Mouse (Mus musculus) frontal cortex, postnatal 25 days (tissue): ENCODE data around the gene Ppp3ca.

Experiments used
- DNase-seq, 2 experiments: peaks; one replicate each; pipeline ENCODE4 v3.0.0; 2022; ENCODE audit warnings: low spot score in 2 of 2

Gene Ppp3ca

DNA sequence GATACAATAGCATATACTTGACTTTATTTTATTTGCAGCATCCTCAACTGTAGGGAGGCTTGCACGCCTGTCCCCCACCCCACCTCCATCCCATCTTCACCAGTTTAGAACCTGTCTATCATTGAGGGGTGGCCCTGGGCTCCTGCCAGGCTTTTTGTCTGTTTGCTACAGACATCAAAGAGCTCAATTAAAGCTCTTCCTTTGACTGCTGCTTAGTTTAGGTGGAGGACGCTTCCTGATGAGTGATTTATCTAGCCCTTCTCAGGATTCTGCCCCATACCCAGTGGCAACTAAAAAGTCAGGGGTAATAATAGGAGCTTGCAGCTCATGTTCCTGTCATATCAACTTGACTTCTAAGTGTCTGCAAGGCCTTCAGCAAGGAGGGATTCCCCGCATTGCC, 239.6 kb downstream of the Ppp3ca start:
- DNase-seq: no peak

DNA sequence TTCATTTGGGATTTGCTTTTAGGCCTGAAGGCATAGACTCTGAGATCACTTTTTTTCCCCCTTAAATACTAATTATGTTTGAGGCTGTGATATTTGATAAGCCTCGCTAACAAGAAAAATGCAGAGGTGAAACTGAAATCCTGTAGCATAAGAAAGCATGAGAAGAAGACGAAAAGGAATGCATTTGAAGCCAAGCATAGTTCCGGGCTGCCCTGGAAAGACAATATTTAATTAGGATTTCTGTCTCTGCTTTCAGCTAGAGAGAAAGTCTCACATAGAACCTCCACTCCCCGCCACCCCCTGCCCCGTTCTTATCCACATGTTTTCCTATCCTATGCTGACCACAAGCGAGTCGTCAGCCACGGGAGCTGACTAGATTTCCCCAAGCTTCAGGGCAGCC, 241.4 kb downstream of the Ppp3ca start:
- no peak for DNase-seq

- no peak for DNase-seq
These were observed 247.2 kb downstream of the Ppp3ca start for GRCm38 (mm10) chr3:136917080-136917479.

DNA sequence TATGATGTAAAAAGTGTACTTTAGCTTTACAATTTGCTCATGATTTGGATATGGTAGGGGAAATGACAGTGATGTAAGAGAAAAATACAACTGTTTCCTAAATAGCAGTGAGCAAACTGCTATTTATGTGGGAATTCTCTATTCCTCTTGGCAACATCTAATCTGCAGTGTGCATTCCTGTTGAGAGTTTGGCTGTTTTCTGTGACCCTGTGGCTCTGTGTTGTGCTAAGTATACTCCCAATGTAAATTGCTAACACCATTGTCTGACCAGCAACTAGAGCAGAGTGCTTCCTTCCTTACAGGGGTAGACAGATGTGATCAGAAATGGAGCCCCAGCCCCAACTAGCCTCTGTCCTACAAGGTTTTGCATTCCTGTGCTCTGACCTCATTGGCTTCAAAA, 263.1 kb downstream of the Ppp3ca start:
- DNase-seq: no peak

GRCm38 (mm10) chr3:136940733-136941601, 271.0 kb downstream of the Ppp3ca start:
- DNase-seq: no peak

DNA sequence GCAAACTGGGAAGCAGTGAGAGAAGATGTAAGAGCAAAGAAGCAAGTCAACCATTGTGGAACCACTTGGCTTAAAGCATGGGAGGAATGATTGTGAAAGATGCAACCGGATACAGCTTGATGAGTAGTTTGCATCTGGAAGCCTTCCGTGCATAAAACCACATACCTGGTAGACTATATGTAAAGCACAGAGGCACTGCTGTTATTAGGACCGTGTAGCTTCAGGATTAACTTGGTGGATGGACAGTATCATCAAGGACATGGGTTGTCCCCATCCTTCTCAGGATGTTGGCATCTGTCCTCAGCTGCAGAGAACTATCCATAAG, 271.6 kb downstream of the Ppp3ca start:
- no peak for DNase-seq

GRCm38 (mm10) chr3:136945550-136945949, 275.6 kb downstream of the Ppp3ca start:
- DNase-seq: no peak

DNA sequence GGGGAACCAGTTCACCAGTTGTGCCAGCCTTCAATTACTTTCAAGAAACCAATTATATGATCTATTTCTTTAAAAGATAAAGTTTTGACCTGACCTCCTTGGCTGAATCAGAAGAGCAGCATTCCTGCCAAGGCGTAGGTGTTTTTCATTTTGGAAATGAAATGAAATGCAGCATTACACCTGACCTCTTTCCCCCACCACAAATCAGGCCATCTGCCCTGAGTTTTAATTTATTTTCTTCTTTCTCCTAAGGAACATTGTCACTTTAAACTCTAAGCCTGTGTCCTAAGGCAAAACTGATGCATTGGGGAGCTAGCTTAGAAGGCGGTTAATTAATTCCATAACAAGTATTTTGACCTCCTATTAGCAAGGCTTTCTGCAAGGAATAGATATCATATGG, 276.7 kb downstream of the Ppp3ca start:
- no peak for DNase-seq

DNA sequence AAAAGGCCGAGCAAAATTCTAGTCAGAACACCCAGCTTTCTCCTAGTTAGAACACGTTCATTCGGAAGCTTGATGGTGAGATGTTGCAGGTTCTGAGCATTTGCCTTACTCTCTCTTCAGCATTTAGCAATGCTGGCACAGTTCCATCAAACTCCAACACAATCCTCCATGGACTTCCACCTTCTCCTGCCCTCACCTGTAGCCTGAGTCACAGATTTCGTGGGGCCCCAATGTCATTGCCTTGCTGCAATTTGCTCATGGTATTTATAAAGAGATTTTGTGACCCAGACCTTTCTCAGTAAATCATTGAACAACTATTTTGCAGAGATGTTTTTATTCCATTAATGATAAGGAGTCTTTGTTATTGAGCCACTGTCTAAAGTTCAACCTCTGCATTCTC, 278.2 kb downstream of the Ppp3ca start:
- DNase-seq: no peak

- no peak for DNase-seq
These were observed 281.9 kb downstream of the Ppp3ca start for GRCm38 (mm10) chr3:136951792-136952191.

GRCm38 (mm10) chr3:136952822-136953221, 282.9 kb downstream of the Ppp3ca start:
- DNase-seq: no peak

DNA sequence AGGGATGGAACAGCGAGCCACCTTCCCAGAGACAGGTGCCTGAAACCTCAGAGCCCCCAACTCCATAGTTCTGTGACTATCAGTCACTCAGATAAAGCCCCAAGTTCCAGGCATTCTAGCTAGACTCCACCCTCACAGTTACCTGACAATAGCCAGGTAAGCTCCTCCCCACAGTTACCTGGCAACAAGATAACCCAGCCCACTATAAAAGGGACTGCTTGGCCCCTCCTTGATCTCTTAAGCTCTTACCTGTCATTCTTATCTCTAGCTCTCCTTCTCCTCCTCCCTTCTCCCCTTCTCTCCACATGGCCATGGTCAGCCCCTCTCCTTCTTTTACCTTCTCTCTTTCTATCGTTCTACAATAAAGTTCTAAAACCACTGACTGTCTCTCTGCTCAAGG, 285.1 kb downstream of the Ppp3ca start:
- no peak for DNase-seq

GRCm38 (mm10) chr3:136960314-136960713, 290.4 kb downstream of the Ppp3ca start:
- DNase-seq: no peak

GRCm38 (mm10) chr3:136966786-136967185, 296.9 kb downstream of the Ppp3ca start:
- no peak for DNase-seq

- no peak for DNase-seq
These were observed 297.6 kb downstream of the Ppp3ca start for GRCm38 (mm10) chr3:136967510-136967909.

GRCm38 (mm10) chr3:136969796-136970195, 299.9 kb downstream of the Ppp3ca start:
- no peak for DNase-seq

- DNase-seq: no peak
These were observed 307.9 kb downstream of the Ppp3ca start for GRCm38 (mm10) chr3:136977859-136978258.

- DNase-seq: no peak
These were observed 311.1 kb downstream of the Ppp3ca start for GRCm38 (mm10) chr3:136980915-136981588.

DNA sequence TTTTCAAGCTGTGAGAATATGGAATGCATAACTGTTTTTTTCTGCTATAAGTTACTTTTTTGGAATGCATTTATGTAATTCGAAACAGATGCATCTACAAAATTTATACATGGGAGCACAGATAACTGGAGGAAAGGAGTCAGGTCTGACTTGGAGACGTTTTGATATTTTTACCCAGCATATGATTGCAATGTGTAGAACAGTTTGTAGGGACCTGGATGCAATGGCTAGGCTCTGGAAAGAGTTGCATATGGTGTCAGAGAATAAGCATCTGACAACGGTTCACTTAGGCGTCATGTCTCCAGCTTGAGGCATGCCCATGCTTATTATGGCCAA, 311.6 kb downstream of the Ppp3ca start:
- DNase-seq: no peak

DNA sequence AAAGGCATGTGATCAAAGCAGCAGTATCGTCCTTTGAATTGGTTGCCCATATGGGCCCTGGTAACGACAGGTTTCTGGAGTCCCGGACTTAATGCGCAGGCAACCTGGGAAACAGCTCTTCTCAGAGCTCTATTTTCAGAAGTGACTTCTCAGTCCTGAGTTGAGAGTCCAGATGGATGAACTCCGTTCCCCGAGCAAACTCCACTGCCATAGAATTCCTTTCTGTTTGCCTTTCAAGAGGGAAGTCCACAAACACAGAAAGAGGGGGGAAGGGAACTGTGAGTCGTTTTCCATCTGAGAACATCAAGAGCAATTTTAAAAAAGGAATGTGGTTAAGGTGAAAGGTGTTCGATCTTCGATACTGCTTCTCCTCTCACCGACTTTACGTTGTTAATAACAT, 312.1 kb downstream of the Ppp3ca start:
- no peak for DNase-seq

DNA sequence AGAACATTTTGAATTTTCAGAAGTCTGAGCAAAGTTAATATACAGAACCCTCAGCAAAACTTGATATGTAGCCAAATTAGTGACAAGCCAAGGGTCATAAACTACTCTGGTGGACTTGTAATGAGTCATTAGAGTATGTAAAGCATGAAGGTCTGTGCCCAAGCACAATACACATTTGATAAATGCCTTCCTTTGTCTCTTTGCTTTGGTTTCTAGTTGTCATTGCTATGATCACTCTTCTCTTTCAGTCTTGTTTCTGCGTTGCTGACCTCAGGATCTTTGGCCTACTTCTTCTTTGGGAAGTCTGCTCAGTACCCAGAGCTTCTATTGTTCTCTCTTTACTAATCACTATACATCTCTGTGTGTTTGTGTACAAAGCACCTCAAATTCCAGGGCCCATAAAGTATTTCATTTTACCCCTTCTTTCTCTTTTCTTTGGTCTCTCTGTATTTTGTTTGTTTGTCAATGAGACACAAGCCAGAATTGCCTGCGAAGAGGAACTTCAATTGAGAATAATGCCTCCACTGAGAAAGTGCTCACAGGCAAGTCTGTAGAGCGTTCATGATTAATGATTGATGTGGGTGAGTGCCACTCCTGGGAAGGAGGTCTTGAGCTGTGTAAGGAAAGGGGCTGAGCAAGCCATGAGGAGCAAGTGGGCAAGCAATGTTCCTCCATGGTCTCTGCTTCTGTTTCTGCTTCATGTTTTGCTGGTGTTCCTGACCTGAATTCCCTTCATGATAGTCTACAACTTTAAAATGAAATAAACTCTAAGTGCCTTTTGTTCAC, 316.4 kb downstream of the Ppp3ca start:
- DNase-seq: no peak
